Mouse (Mus musculus) megakaryocyte, embryonic 14.5 days (primary cell): ENCODE data around the gene Dennd2a. TPM values are rescaled to one million over a fixed set of nuclear protein-coding genes. Genes with fewer than 3 reads are reported as not detected.
"Not testable (repeated sequence)": the region's sequence is repeated elsewhere in the genome, so short reads cannot be mapped to it uniquely, and the experiment has no call there.

Experiments
- H3K27me3 ChIP-seq: replicated peaks from 2 replicates; pipeline ENCODE3; 2012; ENCODE audit warnings: inconsistent platforms
- H3K36me3 ChIP-seq: replicated peaks from 2 replicates; pipeline ENCODE3; 2012; ENCODE audit warnings: low read length, inconsistent platforms, mixed read lengths
- H3K4me1 ChIP-seq: 2 replicates; pipeline ENCODE4 v1.6.1; 2012; ENCODE audit warnings: inconsistent platforms
- H3K4me3 ChIP-seq: replicated peaks from 2 replicates; pipeline ENCODE3; 2012; ENCODE audit warnings: moderate library complexity, mild to moderate bottlenecking, inconsistent platforms
- H3K9me3 ChIP-seq: 2 replicates; pipeline ENCODE4 v1.6.1; 2012; ENCODE audit warnings: inconsistent platforms
- FLI1 ChIP-seq: IDR thresholded peaks from 2 replicates; pipeline ENCODE4 v1.6.1; 2012; ENCODE audit warnings: low read length, inconsistent platforms, mixed read lengths
- GATA1 ChIP-seq: IDR thresholded peaks from 3 replicates; pipeline ENCODE4 v1.6.1; 2012; ENCODE audit warnings: mixed read lengths, low read length, inconsistent platforms, borderline replicate concordance
- polyA plus RNA-seq: library from polyadenylated mRNA; stranded (reverse); fragments of >175 nt; gene quantifications from 2 replicates; pipeline ENCODE4 v1.2.3, GENCODE M21; 2012; ENCODE audit warnings: low replicate concordance; ENCODE audit not compliant: insufficient read depth

Gene Dennd2a
- polyA plus RNA-seq, 1 experiment, result 0.74 TPM

DNA sequence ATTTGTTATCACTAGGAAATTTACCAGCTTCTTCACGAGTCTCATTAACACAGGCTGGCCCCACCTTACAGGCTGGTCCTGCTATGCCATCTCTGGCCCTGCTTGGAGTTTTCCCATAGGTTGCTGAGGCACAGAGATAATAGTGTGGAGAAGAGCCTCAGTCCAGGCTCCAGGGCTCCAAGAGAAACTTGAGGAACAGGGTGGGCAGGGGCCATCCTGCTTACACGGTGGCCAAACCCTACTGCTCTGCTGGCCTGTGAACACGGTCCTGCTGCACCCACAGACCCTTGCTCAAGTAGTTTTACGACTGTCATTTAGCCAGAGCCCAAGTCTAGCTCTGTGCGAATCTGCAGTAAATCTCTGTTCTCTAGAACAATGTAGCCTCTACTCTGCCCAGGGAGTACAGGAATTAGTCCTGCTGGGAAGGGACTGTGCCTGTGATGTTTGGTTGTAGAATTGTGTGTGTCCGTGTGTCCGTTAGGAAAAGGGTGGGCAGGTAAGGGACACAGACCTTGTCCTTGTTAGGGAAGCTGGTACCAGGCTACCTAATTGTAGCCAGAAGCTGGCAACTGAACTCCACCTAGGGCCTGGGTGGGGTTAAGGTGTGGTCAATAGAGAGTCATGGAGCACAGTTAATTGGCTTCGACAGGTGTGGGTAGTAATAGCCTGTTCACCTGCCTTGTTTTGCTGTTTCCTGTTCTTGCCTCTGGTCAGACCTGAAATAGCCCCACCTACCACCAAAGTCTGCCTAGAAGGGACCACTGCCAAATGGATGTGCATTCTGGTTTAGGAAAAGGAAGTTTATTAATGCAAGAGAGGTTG, 102.1 kb downstream of the Dennd2a start:
- TF ChIP-seq GATA1 (no peak), FLI1 (no peak)
- Histone ChIP-seq H3K27me3 (peaks cover 11% of the 10 kb centered on the region), H3K9me3 (peaks cover 4% of the 10 kb centered on the region), H3K36me3 (no peaks in the 10 kb centered on the region), H3K4me3 (peak overlapping the region; percentile 13), H3K4me1 (peaks cover 16% of the 10 kb centered on the region)

DNA sequence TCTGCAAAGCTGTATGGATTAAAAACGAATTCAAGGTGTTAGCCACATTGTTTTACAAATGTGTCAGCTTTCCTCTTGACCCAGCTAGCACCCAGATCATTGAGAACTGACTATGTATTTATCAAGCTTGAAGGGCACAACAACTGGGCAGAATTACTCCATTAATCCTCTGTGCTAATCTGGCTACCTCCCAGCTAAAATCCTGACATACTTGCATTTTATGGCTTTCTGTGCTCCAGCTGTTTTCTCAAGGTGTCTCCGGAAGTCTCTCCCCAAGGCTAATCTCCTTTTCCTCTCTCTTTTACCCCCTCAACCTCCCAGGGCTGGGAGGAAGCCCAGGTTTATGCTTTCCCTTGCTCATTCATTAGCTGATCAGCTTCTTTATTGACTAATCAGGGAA, 103.1 kb downstream of the Dennd2a start:
- H3K27me3 ChIP-seq, result peaks cover 14% of the 10 kb centered on the region
- H3K36me3 ChIP-seq, result no peaks in the 10 kb centered on the region
- H3K4me1 ChIP-seq, result peaks cover 25% of the 10 kb centered on the region
- no peak overlapping the region for H3K4me3 ChIP-seq
- TF ChIP-seq GATA1 (no peak), FLI1 (no peak)
- H3K9me3 ChIP-seq, result no peaks in the 10 kb centered on the region

DNA sequence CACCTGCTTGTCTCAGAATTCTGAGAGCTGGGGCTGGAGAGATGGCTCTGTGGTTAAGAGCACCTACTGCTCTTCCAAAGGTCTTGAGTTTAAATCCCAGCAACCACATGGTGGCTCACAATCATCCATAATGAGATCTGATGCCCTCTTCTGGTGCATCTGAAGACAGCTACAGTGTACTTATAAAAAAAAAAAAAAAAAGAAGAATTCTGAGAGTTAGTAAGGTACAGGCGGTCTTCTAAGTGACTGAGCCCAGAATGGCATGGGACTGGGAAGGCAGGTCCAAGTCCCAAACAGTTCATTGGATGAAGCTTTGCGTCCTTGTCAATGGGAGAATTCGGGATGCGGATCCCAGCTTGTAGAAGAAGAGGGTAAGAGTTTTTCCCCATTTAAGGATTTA, 104.1 kb downstream of the Dennd2a start:
- TF ChIP-seq FLI1, result no peak
- peaks cover 35% of the 10 kb centered on the region for H3K4me1 ChIP-seq
- H3K36me3 ChIP-seq, result no peaks in the 10 kb centered on the region
- no peak overlapping the region for H3K4me3 ChIP-seq
- peaks cover 15% of the 10 kb centered on the region for H3K27me3 ChIP-seq
- H3K9me3 ChIP-seq, result no peaks in the 10 kb centered on the region

DNA sequence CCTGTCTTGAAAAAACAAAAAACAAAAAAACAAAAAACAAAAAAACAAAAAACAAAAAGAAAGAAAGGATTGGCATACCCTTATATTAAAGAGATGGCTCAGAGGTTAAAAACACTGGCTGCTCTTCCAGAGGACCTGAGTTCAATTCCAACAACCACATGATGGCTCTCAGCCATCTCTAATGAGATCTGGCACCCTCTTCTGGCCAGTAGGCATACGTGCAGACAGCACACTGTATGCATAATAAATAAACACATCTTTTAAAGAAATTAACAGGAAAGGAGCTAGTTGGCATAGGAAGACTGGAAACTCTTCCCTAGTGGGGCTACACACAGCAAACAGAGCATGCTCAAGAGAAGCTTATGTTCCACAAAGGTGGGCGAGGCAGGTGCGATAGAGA, 106.6 kb downstream of the Dennd2a start:
- H3K9me3 ChIP-seq, result peaks cover 3% of the 10 kb centered on the region
- TF ChIP-seq FLI1 (no peak), GATA1 (no peak)
- no peaks in the 10 kb centered on the region for H3K36me3 ChIP-seq
- no peak overlapping the region for H3K4me3 ChIP-seq
- H3K4me1 ChIP-seq, result peaks cover 54% of the 10 kb centered on the region
- peaks cover 15% of the 10 kb centered on the region for H3K27me3 ChIP-seq

DNA sequence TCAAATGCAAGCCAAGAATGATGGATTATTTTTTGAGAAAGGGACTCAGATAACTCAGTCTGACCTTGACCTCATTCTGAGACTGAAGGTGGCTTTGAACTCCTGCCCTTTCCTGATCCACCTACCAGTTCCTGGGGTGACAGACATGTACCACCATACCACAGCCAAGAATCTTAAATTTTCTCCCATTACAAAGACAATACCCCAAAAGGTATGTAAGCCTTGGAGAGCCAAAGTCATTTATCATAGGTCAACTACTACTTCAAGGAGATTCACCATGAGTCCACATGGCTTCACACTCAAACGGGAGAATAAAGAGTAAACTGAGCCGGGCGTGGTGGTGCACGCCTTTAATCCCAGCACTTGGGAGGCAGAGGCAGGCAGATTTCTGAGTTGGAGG, 107.1 kb downstream of the Dennd2a start:
- Histone ChIP-seq H3K9me3 (peaks cover 3% of the 10 kb centered on the region), H3K4me1 (peaks cover 52% of the 10 kb centered on the region), H3K27me3 (peaks cover 12% of the 10 kb centered on the region), H3K4me3 (no peak overlapping the region), H3K36me3 (no peaks in the 10 kb centered on the region)
- no peak for TF ChIP-seq FLI1
- no peak for TF ChIP-seq GATA1

DNA sequence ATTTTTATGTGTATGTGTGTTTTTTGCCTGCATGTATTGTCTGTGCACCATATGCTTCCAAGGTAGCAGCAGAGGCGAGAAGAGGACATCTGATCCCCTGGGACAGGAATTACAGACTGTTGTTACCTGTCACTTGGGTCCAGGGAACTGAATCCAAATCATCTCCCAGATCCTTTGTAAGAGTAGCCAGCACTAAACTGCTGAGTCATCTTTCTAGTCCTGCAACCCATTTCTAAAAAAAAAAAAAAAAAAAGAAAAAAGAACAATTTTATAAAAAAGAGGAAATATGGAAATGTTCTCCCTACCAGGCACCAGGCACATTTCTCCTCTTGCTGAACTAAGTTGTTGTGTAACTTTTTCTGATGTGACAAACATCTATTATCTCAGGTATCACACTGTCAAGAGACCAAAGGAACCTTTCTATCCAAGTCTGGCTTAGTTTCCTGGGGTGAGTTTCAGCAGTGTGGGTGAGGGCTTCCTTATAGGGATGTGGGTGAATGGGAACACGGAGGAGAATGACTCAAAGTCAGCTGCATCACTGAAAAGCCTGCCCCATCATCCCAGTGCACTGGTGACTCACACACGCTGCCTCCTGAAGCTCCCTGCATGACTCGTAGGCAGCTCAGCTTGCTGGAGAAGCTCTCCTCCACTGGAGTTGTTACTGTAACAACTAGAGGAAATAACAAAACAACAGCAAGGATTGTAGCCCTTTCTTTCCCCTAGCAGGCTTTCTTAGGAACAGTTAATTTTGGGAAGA, 110.1 kb downstream of the Dennd2a start:
- Histone ChIP-seq H3K4me3 (peak overlapping the region; percentile 65), H3K9me3 (peaks cover 5% of the 10 kb centered on the region), H3K27me3 (peaks cover 6% of the 10 kb centered on the region), H3K4me1 (peaks cover 47% of the 10 kb centered on the region), H3K36me3 (no peaks in the 10 kb centered on the region)
- TF ChIP-seq GATA1, result no peak
- TF ChIP-seq FLI1, result no peak

DNA sequence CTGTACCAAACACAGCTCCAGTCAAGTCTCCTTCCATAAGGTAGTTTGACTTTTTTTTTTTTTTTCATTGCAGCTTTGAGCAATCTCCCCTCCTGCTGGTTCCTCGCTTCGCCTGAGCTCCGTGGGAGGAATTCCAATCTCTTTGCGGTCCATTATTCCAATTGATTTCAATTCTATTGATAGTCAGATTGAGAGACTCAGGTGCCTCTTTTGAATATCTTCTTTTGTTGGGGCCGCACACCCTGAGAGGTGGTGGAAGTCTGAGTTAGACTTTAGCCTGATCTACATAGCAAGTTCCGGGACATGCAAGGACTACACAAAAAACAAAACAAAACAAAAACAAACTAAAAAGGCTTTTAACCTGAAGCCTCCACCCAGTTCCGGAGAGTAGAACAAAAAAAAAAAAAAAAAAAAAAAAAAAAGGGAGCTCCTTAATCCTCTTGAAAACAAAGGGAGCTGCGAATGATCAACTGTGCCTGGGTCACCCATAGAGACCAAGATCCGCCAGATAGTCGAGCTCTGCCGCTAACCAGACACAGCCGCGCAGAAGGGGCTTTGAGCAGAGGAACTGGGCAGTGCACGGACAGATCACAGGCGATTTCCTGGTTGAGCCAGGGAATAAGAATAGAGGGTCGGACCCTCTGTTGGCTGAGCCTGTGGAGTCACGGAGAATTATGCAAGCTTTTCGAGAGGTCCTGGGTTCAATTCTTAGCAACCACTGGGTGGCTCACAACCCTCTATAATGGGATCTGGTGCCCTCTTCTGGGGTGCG, 111.7 kb downstream of the Dennd2a start:
- TF ChIP-seq GATA1, result no peak
- TF ChIP-seq FLI1, result no peak
- Histone ChIP-seq H3K4me3 (no peak overlapping the region), H3K27me3 (peaks cover 7% of the 10 kb centered on the region), H3K4me1 (peaks cover 42% of the 10 kb centered on the region), H3K9me3 (peaks cover 5% of the 10 kb centered on the region), H3K36me3 (no peaks in the 10 kb centered on the region)

DNA sequence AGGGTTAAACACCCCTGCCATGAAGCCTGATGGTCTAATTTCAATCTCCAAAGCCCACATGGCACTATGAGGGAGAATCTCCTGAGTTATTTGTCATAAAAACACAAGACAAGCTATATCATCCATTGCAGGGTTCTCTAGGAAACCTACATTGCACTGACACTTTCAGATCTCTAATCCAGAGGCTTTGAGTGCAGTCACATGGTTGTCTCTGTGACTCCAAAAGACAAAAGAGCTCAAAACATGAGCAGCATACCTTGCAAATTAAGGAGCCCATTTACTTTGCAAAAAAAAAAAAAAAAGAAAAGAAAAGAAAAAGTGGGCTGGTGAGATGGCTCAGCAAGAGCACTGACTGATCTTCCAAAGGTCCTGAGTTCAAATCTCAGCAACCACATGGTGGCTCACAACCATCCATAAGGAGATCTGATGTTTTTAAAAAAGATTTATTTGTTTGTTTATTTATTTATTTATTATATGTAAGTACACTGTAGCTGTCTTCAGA, 114.8 kb downstream of the Dennd2a start:
- Histone ChIP-seq H3K9me3 (peaks cover 5% of the 10 kb centered on the region), H3K4me3 (no peak overlapping the region), H3K27me3 (peaks cover 6% of the 10 kb centered on the region), H3K4me1 (peaks cover 24% of the 10 kb centered on the region), H3K36me3 (no peaks in the 10 kb centered on the region)
- TF ChIP-seq FLI1 (no peak), GATA1 (no peak)

DNA sequence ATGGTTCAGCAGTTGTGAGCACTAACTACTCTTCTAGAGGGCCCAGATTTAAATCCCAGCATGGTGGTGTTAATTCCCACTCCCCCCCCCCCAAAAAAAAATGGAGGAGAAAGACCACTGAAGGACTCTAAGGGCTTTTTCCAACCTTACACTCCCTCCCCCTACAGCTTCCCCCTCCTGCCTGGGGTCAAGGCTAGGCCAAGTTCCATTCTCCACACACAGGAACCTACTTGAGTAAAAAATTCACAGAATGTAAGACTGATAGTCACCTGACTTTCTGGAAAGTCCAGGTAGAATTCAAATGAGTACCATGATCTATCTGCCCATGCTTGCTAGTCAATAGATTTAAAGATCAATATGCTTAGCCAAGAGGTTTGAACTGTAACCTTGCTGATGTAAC, 117.5 kb downstream of the Dennd2a start:
- H3K9me3 ChIP-seq, result peaks cover 2% of the 10 kb centered on the region; the same call in 1 of the 2 replicates
- H3K4me1 ChIP-seq, result peaks cover 21% of the 10 kb centered on the region
- no peak overlapping the region for H3K4me3 ChIP-seq
- H3K36me3 ChIP-seq, result no peaks in the 10 kb centered on the region
- peaks cover 6% of the 10 kb centered on the region for H3K27me3 ChIP-seq
- no peak for TF ChIP-seq GATA1
- TF ChIP-seq FLI1, result no peak

DNA sequence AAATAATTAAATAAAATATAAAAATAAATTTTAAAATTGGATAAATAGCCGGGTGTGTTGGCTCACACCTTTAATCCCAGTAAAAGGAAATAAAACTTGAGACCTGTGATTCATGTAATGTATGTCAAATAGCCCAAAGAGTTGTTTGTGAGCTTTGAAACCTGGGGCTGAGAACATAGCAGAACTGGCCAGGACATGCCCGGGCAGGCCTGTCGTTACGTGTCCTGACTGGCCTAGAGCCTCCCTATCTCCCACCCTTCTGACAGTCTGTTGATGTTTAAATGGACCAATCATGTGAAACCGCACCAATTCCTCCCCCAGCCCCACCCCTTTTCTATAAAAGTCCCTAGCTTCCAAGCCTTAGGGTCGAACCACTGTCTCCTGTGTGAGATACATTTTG, 120.1 kb downstream of the Dennd2a start:
- not testable (repeated sequence) for H3K36me3 ChIP-seq, H3K27me3 ChIP-seq, H3K9me3 ChIP-seq, H3K4me3 ChIP-seq
- H3K4me1 ChIP-seq, result peaks cover 34% of the 10 kb centered on the region
